Mouse (Mus musculus): ENCODE results near the gene Gli2. TPM values are rescaled to one million over a fixed set of nuclear protein-coding genes. Genes with fewer than 3 reads are reported as not detected.

Gene Gli2
- polyA plus RNA-seq, 1 experiment from 2014 or later, result 12.9 TPM

GRCm38 (mm10) chr1:118787486-118787885, 265.9 kb downstream of the Gli2 start:
- H3K27me3 ChIP-seq (ENCODE audit: poor library complexity, severe bottlenecking), result no peaks in the 10 kb centered on the region
- WGBS, result 83% methylated on average over 3 of the region's 3 CpGs
- H3K9me3 ChIP-seq, result no peaks in the 10 kb centered on the region
- H3K4me3 ChIP-seq, result no peak overlapping the region
- H3K27ac ChIP-seq, result no peak overlapping the region
- no peaks in the 10 kb centered on the region for H3K36me3 ChIP-seq (replicated peaks)
- no peaks in the 10 kb centered on the region for H3K4me1 ChIP-seq
- no peak for DNase-seq (ENCODE audit: extremely low spot score, low spot score)

Small RNA genes within 50 kb of the gene (microRNA-seq; reads per million reads assigned to microRNA genes)
- gene Mir6346, result not detected
